Mouse (Mus musculus) natural killer cell, adult 2 months (primary cell): ENCODE data around the gene Ssbp3.

Source experiments
- DNase-seq, 2 experiments: peaks; one replicate each; pipeline ENCODE4 v3.0.0; 2022; ENCODE audit warnings: low spot score in 2 of 2

Gene Ssbp3

GRCm38 (mm10) chr4:107009548-107009947 lies 99.0 kb downstream of the Ssbp3 start:
- no peak for DNase-seq

- DNase-seq: no peak
Measured at GRCm38 (mm10) chr4:107011325-107012004, 101.0 kb downstream of the Ssbp3 start.

DNA sequence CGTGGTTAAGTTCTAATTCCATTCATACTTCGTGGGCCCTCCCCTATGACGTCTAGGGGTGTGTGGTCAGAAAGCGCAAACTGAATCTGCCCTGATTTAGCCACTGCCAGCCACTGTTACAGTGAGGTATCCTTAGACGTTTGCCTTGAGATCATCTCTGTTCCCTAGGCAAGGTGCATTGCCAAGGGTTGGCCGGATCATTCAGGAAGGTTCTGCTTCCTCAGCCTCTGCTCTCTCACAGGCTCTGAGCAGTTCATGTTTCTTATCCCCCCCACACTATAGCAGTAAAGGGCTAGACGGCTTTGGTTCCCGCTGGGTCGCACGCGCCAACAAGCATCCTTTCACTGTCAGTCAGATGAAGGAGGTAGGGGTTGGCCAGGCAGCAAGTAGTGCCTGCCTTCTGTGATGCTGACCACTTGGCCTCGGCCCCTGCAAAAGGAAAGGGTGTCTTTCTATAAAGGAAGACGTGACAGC lies 101.5 kb downstream of the Ssbp3 start:
- no peak for DNase-seq

- DNase-seq: no peak
Measured at GRCm38 (mm10) chr4:107012574-107012973, 102.1 kb downstream of the Ssbp3 start.

- DNase-seq: no peak
Measured at GRCm38 (mm10) chr4:107013119-107013816, 102.8 kb downstream of the Ssbp3 start.

DNA sequence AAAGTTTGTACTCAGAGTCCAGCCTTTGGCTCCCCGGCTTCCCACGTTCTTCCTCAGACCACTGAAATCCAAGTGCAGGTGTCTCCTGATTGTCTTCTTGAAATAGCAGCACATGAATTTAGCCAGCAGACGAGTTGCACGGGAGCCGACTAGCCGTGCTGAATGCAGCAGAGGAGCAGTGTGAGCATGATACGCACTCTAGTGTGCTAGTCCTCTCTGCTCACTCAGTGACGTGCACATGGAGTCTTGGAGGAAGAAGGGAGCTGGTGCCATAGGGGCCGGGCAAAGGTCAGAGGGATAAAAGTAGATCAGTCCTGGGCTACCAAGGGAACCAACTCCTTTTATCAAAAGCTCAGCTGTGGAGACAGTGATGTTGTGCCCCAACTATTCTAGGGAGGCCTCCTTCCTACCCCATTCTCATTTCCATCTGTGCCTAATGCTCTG lies 103.3 kb downstream of the Ssbp3 start:
- DNase-seq: no peak

DNA sequence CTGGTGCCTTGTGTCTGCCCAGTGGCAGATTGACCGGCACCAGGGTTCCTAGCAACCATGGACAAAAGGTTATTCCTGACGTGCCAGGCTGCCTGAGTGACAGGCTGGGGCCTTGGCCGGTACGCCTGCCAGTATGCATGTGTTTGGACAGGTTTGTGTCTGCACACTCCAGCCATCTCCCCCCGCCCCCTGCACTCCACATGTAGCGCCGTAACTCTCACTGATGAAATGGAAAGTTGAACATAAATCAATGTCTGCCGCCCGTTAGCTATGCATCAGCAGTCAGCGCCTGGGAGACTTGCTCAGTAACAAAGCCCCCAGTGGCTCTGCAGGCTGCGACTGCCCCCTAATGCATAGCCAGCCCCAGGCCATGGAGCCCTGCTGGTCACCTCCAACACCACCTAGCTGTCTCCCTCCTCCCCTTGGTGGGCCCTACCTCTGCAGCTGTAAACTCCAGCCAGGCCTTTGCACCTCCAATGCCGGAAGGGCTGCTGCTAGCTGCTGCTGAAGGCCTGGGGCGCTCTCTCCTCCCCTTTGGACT lies 105.5 kb downstream of the Ssbp3 start:
- DNase-seq: no peak

- no peak for DNase-seq
Measured at GRCm38 (mm10) chr4:107017257-107017656, 106.8 kb downstream of the Ssbp3 start.

DNA sequence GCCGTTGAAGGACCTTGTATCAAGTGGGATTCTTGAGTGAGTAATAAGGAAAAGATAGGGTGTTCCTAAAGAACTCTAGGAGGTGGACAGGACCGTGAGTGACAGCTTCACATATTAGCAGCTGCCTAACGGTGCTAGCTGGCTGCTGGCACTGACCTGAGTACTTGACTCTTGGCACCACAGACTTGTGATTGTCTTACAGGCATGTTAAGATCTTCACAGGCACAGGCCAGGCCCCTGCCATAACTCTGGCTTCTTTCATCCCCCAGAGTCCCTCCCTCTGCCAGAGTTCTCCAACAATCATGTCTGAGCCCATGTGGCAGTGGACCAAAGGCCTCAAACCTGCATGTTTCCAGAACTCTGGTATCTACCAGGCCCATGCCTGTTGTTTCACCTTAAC lies 108.0 kb downstream of the Ssbp3 start:
- no peak for DNase-seq

DNA sequence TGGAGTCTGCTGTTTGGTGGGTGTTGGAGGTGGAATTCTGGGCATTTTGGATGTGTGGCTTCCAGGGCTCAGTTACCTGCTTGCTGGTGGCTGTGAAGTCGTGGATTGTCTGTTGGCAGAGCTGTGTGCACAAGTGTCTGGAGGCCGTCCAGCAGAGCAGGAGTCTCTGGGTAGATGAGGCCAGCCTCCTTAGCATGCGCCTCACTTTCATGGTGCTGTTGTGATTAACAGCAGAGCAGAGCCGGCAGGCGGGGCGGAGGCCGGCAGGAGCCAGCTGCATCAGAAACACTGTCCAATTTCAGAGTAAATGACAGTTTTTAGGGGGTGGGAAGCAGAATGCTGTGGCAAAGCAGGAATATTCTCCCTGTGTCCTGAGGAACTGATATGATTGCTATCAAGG lies 108.5 kb downstream of the Ssbp3 start:
- no peak for DNase-seq

- DNase-seq: no peak
Measured at GRCm38 (mm10) chr4:107020287-107021000, 109.9 kb downstream of the Ssbp3 start.

- no peak for DNase-seq
Measured at GRCm38 (mm10) chr4:107021464-107021863, 111.0 kb downstream of the Ssbp3 start.

- DNase-seq: no peak
Measured at GRCm38 (mm10) chr4:107024899-107025298, 114.4 kb downstream of the Ssbp3 start.

GRCm38 (mm10) chr4:107025369-107025768 lies 114.9 kb downstream of the Ssbp3 start:
- no peak for DNase-seq

GRCm38 (mm10) chr4:107026451-107026850 lies 116.0 kb downstream of the Ssbp3 start:
- DNase-seq: no peak

- no peak for DNase-seq
Measured at GRCm38 (mm10) chr4:107035689-107036088, 125.2 kb downstream of the Ssbp3 start.

- DNase-seq: no peak
Measured at GRCm38 (mm10) chr4:107036985-107037384, 126.5 kb downstream of the Ssbp3 start.

DNA sequence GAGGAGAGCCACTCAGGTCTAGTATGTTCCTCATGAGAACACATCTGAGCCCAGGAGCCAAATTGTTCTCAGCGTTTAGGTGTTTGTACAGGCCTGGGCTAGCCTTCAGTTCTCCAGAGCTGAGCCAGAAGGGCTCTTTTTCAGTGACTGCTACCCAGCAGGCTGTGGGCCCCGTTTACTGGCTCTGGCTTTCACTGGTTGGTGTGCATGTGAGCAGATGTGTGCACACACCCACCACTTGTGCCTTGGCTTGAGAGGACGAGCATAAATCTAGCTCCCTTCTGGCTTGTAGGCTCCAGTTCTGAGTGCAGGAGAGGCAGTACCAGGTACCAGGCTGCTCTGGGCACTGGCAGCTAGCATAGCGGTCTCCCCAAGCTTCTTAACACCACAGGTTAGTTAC lies 127.8 kb downstream of the Ssbp3 start:
- DNase-seq: no peak

DNA sequence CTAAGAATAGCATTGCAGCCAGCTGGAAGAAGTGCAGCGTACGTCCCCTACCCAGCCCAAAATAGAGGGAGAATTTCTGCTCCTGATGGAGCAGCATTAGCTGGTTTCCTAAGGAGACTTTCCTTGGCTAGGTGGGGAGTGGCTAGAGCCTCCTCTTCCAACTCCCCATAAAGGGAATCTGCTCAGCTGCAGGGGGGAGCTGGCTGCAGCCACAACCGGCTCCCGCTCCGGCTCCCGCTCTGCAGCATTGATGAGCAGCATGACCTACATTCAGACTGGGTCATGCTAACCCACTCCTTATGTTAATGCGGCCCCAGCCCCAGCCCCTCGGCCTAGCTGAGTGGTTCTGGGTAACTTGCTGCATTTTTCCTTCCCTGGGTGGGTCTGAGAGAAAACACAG lies 128.8 kb downstream of the Ssbp3 start:
- DNase-seq: no peak

- DNase-seq: no peak
Measured at GRCm38 (mm10) chr4:107042304-107042703, 131.8 kb downstream of the Ssbp3 start.

DNA sequence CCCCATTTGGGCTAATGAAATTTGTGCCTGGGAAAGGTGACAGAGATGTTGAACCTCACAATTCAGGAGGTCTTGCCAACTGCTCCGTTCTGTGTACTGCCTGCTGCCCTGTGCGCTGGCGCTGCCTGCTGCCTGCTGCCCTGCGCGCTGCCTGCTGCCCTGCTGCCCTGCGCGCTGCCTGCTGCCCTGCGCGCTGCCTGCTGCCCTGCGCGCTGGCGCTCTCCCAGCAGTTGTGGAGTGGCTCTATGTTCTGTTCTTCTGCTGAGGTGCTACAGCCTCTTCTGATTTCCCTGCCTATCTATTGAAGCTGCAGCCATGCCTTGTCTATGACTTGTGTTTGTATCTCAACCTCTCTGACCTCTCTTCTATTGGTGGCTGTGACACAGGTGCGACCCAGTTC lies 134.7 kb downstream of the Ssbp3 start:
- no peak for DNase-seq

DNA sequence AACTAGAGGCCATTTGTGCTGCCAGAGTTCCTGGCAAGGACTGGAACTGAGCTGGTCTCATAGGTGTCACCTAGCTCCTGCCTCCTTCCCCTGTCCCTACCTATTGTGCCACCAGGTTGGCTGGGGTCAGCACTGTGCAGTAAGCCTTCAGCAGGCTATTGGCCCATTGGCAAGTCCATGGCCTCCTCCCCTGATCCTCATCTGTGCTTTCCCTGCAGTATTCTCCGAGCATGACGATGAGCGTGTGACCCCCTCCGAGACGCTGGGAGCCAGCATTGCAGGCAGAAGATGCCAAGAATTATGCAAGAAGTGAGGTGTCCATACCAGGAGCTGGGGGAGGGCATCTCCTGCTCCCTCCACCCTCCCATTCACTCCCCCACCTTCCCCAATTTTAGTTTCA lies 137.3 kb downstream of the Ssbp3 start:
- no peak for DNase-seq
